Mouse (Mus musculus): ENCODE measurements around the gene Gm45713. TPM values are rescaled to one million over a fixed set of nuclear protein-coding genes. Genes with fewer than 3 reads are reported as not detected.

Gene Gm45713
- total RNA-seq, 2 experiments from 2014 or later, result not detected

GRCm38 (mm10) chr7:45082401-45083299 lies 53.4 kb downstream of the Gm45713 start:
- no peak for ATAC-seq (replicated peaks; ENCODE audit: low FRiP score, poor library complexity, severe bottlenecking)

GRCm38 (mm10) chr7:45081016-45081415 lies 55.0 kb downstream of the Gm45713 start:
- no peak for ATAC-seq (replicated peaks; ENCODE audit: low FRiP score, poor library complexity, severe bottlenecking)

GRCm38 (mm10) chr7:45079856-45080255 lies 56.2 kb downstream of the Gm45713 start:
- ATAC-seq (replicated peaks; ENCODE audit: low FRiP score, poor library complexity, severe bottlenecking), result peak; percentile 79

DNA sequence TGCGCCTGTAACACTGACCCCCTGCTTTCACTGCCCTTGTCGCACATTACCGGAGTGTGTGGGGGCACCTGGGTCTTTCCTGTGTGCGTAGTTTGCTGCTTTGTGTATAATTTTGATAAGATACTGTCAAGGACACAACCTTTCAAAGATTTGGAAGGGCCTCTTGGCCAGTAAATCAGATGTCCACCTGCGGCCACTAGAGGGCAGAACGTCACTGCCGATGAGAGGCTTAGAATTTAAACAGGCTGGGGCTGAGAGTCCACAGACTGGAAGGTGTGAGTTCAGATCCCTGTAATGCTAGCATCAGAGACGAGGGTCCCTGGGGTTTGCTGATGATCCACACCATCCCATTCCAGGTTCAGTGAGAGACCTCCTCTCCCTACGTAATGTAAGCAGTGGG lies 57.5 kb downstream of the Gm45713 start:
- ATAC-seq (replicated peaks; ENCODE audit: low FRiP score, poor library complexity, severe bottlenecking), result peak; percentile 60

GRCm38 (mm10) chr7:45077829-45078228 lies 58.2 kb downstream of the Gm45713 start:
- no peak for ATAC-seq (replicated peaks; ENCODE audit: low FRiP score, poor library complexity, severe bottlenecking)

- ATAC-seq (replicated peaks; ENCODE audit: low FRiP score, poor library complexity, severe bottlenecking), result no peak
Measured at GRCm38 (mm10) chr7:45077322-45077721, 58.7 kb downstream of the Gm45713 start.

DNA sequence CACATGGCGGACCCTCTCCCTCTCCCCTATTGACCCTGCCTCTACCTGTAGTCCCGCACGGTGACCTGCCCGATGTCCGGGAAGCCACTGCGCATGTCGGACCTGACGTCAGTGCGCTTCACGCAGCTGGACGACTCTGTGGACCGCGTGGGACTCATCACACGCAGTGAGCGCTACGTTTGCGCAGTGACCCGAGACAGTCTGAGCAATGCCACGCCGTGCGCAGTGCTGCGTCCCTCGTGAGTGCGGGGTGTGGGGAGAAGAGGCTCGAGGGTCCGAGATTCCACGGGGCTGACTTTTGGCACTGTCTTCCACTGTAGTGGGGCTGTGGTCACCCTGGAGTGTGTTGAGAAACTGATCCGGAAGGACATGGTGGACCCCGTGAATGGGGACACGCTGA lies 59.5 kb downstream of the Gm45713 start:
- ATAC-seq (replicated peaks; ENCODE audit: low FRiP score, poor library complexity, severe bottlenecking), result no peak

Other genes with a start within 250 kb of the Gm45713 start
Only the 30 nearest of the 33 such genes appear.
- gene Ap2a1, start 206.7 kb downstream of the Gm45713 start, total RNA-seq (2015; ENCODE audit: low replicate concordance), result 29.4 and 43.1 TPM in 2 replicates
- gene Ap2a1, start 206.7 kb downstream of the Gm45713 start, total RNA-seq (2017; ENCODE audit: low replicate concordance), result 27.5 and 36.0 TPM in 2 replicates
- gene Tsks, start 193.0 kb downstream of the Gm45713 start, total RNA-seq (2015; ENCODE audit: low replicate concordance), result not detected in 2 replicates
- not detected in 2 replicates for gene Tsks, start 193.0 kb downstream of the Gm45713 start, total RNA-seq (2017; ENCODE audit: low replicate concordance)
- gene Cpt1c, start 161.4 kb downstream of the Gm45713 start, total RNA-seq (2015; ENCODE audit: low replicate concordance), result 0.19 and 1.5 TPM in 2 replicates
- gene Cpt1c, start 161.4 kb downstream of the Gm45713 start, total RNA-seq (2017; ENCODE audit: low replicate concordance), result 0.28 and 0.51 TPM in 2 replicates
- 21.7 and 73.4 TPM in 2 replicates for gene Prmt1, start 149.7 kb downstream of the Gm45713 start, total RNA-seq (2015; ENCODE audit: low replicate concordance)
- 9.2 and 30.6 TPM in 2 replicates for gene Prmt1, start 149.7 kb downstream of the Gm45713 start, total RNA-seq (2017; ENCODE audit: low replicate concordance)
- 15.5 and 24.2 TPM in 2 replicates for gene Irf3, start 138.6 kb downstream of the Gm45713 start, total RNA-seq (2015; ENCODE audit: low replicate concordance)
- 17.0 and 34.1 TPM in 2 replicates for gene Irf3, start 138.6 kb downstream of the Gm45713 start, total RNA-seq (2017; ENCODE audit: low replicate concordance)
- 2.9 and 9.6 TPM in 2 replicates for gene Bcl2l12, start 137.5 kb downstream of the Gm45713 start, total RNA-seq (2015; ENCODE audit: low replicate concordance)
- gene Bcl2l12, start 137.5 kb downstream of the Gm45713 start, total RNA-seq (2017; ENCODE audit: low replicate concordance), result 1.3 and 2.5 TPM in 2 replicates
- 7.9 and 10.7 TPM in 2 replicates for gene Scaf1, start 119.9 kb downstream of the Gm45713 start, total RNA-seq (2015; ENCODE audit: low replicate concordance)
- gene Scaf1, start 119.9 kb downstream of the Gm45713 start, total RNA-seq (2017; ENCODE audit: low replicate concordance), result 9.8 and 10.0 TPM in 2 replicates
- gene Rras, start 118.3 kb downstream of the Gm45713 start, total RNA-seq (2015; ENCODE audit: low replicate concordance), result 7.5 and 10.8 TPM in 2 replicates
- 0.60 TPM in 1 of 2 replicates, not detected in the other for gene Rras, start 118.3 kb downstream of the Gm45713 start, total RNA-seq (2017; ENCODE audit: low replicate concordance)
- gene Prr12, start 83.3 kb downstream of the Gm45713 start, total RNA-seq (2015; ENCODE audit: low replicate concordance), result 3.3 and 6.1 TPM in 2 replicates
- 0.60 and 0.70 TPM in 2 replicates for gene Prr12, start 83.3 kb downstream of the Gm45713 start, total RNA-seq (2017; ENCODE audit: low replicate concordance)
- gene Nosip, start 73.8 kb downstream of the Gm45713 start, total RNA-seq (2015; ENCODE audit: low replicate concordance), result 10.4 and 20.7 TPM in 2 replicates
- 15.5 and 22.2 TPM in 2 replicates for gene Nosip, start 73.8 kb downstream of the Gm45713 start, total RNA-seq (2017; ENCODE audit: low replicate concordance)
- 1.3 and 5.2 TPM in 2 replicates for gene Prrg2, start 73.6 kb downstream of the Gm45713 start, total RNA-seq (2015; ENCODE audit: low replicate concordance)
- 0.34 and 7.0 TPM in 2 replicates for gene Prrg2, start 73.6 kb downstream of the Gm45713 start, total RNA-seq (2017; ENCODE audit: low replicate concordance)
- 1.3 and 2.5 TPM in 2 replicates for gene Rcn3, start 44.0 kb downstream of the Gm45713 start, total RNA-seq (2015; ENCODE audit: low replicate concordance)
- gene Rcn3, start 44.0 kb downstream of the Gm45713 start, total RNA-seq (2017; ENCODE audit: low replicate concordance), result 6.7 and 7.5 TPM in 2 replicates
- gene Fcgrt, start 32.4 kb downstream of the Gm45713 start, total RNA-seq (2015; ENCODE audit: low replicate concordance), result 2.5 and 7.3 TPM in 2 replicates
- 10.3 and 11.4 TPM in 2 replicates for gene Fcgrt, start 32.4 kb downstream of the Gm45713 start, total RNA-seq (2017; ENCODE audit: low replicate concordance)
- 604 and 677 TPM in 2 replicates for gene Rps11, start 11.8 kb downstream of the Gm45713 start, total RNA-seq (2015; ENCODE audit: low replicate concordance)
- gene Rps11, start 11.8 kb downstream of the Gm45713 start, total RNA-seq (2017; ENCODE audit: low replicate concordance), result 233 and 238 TPM in 2 replicates
- 517 and 725 TPM in 2 replicates for gene Rpl13a, start 7.5 kb downstream of the Gm45713 start, total RNA-seq (2015; ENCODE audit: low replicate concordance)
- gene Rpl13a, start 7.5 kb downstream of the Gm45713 start, total RNA-seq (2017; ENCODE audit: low replicate concordance), result 475 and 688 TPM in 2 replicates
- 1.3 and 3.8 TPM in 2 replicates for gene Flt3l, start 201 bp upstream of the Gm45713 start, total RNA-seq (2015; ENCODE audit: low replicate concordance)
- gene Flt3l, start 201 bp upstream of the Gm45713 start, total RNA-seq (2017; ENCODE audit: low replicate concordance), result 2.6 and 3.6 TPM in 2 replicates
- gene Pih1d1, start 18.1 kb upstream of the Gm45713 start, total RNA-seq (2015; ENCODE audit: low replicate concordance), result 33.4 and 59.6 TPM in 2 replicates
- gene Pih1d1, start 18.1 kb upstream of the Gm45713 start, total RNA-seq (2017; ENCODE audit: low replicate concordance), result 2.7 and 15.8 TPM in 2 replicates
- 10.2 and 12.7 TPM in 2 replicates for gene Aldh16a1, start 18.4 kb upstream of the Gm45713 start, total RNA-seq (2015; ENCODE audit: low replicate concordance)
- gene Aldh16a1, start 18.4 kb upstream of the Gm45713 start, total RNA-seq (2017; ENCODE audit: low replicate concordance), result 6.3 and 10.3 TPM in 2 replicates
- not detected in 2 replicates for gene Slc17a7, start 27.7 kb upstream of the Gm45713 start, total RNA-seq (2015; ENCODE audit: low replicate concordance)
- gene Slc17a7, start 27.7 kb upstream of the Gm45713 start, total RNA-seq (2017; ENCODE audit: low replicate concordance), result 0.28 TPM in 1 of 2 replicates, not detected in the other
- gene Gfy, start 43.3 kb upstream of the Gm45713 start, total RNA-seq (2015; ENCODE audit: low replicate concordance), result not detected in 2 replicates
- gene Gfy, start 43.3 kb upstream of the Gm45713 start, total RNA-seq (2017; ENCODE audit: low replicate concordance), result not detected in 2 replicates
- not detected in 2 replicates for gene Pth2, start 44.8 kb upstream of the Gm45713 start, total RNA-seq (2015; ENCODE audit: low replicate concordance)
- not detected in 2 replicates for gene Pth2, start 44.8 kb upstream of the Gm45713 start, total RNA-seq (2017; ENCODE audit: low replicate concordance)
- gene Ccdc155, start 68.7 kb upstream of the Gm45713 start, total RNA-seq (2015; ENCODE audit: low replicate concordance), result not detected in 2 replicates
- gene Ccdc155, start 68.7 kb upstream of the Gm45713 start, total RNA-seq (2017; ENCODE audit: low replicate concordance), result not detected in 2 replicates
- gene Dkkl1, start 75.9 kb upstream of the Gm45713 start, total RNA-seq (2015; ENCODE audit: low replicate concordance), result 6.3 and 20.8 TPM in 2 replicates
- 0.56 TPM in 1 of 2 replicates, not detected in the other for gene Dkkl1, start 75.9 kb upstream of the Gm45713 start, total RNA-seq (2017; ENCODE audit: low replicate concordance)
- gene Tead2, start 79.5 kb upstream of the Gm45713 start, total RNA-seq (2015; ENCODE audit: low replicate concordance), result not detected in 2 replicates
- 0.42 and 0.51 TPM in 2 replicates for gene Tead2, start 79.5 kb upstream of the Gm45713 start, total RNA-seq (2017; ENCODE audit: low replicate concordance)
- 38.9 and 50.1 TPM in 2 replicates for gene Cd37, start 102.9 kb upstream of the Gm45713 start, total RNA-seq (2015; ENCODE audit: low replicate concordance)
- 18.7 and 20.7 TPM in 2 replicates for gene Cd37, start 102.9 kb upstream of the Gm45713 start, total RNA-seq (2017; ENCODE audit: low replicate concordance)
- gene Slc6a16, start 104.9 kb upstream of the Gm45713 start, total RNA-seq (2015; ENCODE audit: low replicate concordance), result not detected in 2 replicates
- gene Slc6a16, start 104.9 kb upstream of the Gm45713 start, total RNA-seq (2017; ENCODE audit: low replicate concordance), result not detected in 2 replicates
- gene Slc6a21, start 141.3 kb upstream of the Gm45713 start, total RNA-seq (2015; ENCODE audit: low replicate concordance), result not detected in 2 replicates
- not detected in 2 replicates for gene Slc6a21, start 141.3 kb upstream of the Gm45713 start, total RNA-seq (2017; ENCODE audit: low replicate concordance)
- 0.42 TPM in 1 of 2 replicates, not detected in the other for gene Trpm4, start 197.5 kb upstream of the Gm45713 start, total RNA-seq (2015; ENCODE audit: low replicate concordance)
- gene Trpm4, start 197.5 kb upstream of the Gm45713 start, total RNA-seq (2017; ENCODE audit: low replicate concordance), result not detected in 2 replicates
- gene Hrc, start 199.1 kb upstream of the Gm45713 start, total RNA-seq (2015; ENCODE audit: low replicate concordance), result not detected in 2 replicates
- not detected in 2 replicates for gene Hrc, start 199.1 kb upstream of the Gm45713 start, total RNA-seq (2017; ENCODE audit: low replicate concordance)
- gene Ppfia3, start 230.8 kb upstream of the Gm45713 start, total RNA-seq (2015; ENCODE audit: low replicate concordance), result 1.9 TPM in 1 of 2 replicates, not detected in the other
- gene Ppfia3, start 230.8 kb upstream of the Gm45713 start, total RNA-seq (2017; ENCODE audit: low replicate concordance), result 0.26 TPM in 1 of 2 replicates, not detected in the other